Mouse (Mus musculus): ENCODE results near the gene Echs1. TPM values are rescaled to one million over a fixed set of nuclear protein-coding genes. Genes with fewer than 3 reads are reported as not detected.
"Not testable (repeated sequence)": the region's sequence is repeated elsewhere in the genome, so short reads cannot be mapped to it uniquely, and the experiment has no call there.

Gene Echs1
- 10 to 100 TPM; 73.3 to 94.2 (median 81.1) TPM for polyA plus RNA-seq (2017; shearing (Covaris generic))

- ATAC-seq: peak; percentile 99
Observed at GRCm38 (mm10) chr7:140116329-140117054, at the start of gene Echs1. Gene Echs1 (minus strand): TSS chr7:140116476.

GRCm38 (mm10) chr7:140164664-140165063, 48.4 kb upstream of the Echs1 start, which contains the start of gene Olfr522:
Gene Olfr522 (minus strand): TSS chr7:140164764.
- no peak for ATAC-seq

GRCm38 (mm10) chr7:140160363-140160762, 44.1 kb upstream of the Echs1 start:
- no peak for ATAC-seq

- ATAC-seq: no peak
Observed at GRCm38 (mm10) chr7:140154218-140154927, 38.1 kb upstream of the Echs1 start, which contains the start of gene Sprn. Gene Sprn (minus strand): TSS chr7:140154877.

- ATAC-seq: no peak
Observed at GRCm38 (mm10) chr7:140153829-140154217, 37.5 kb upstream of the Echs1 start.

- ATAC-seq: no peak
Observed at GRCm38 (mm10) chr7:140153383-140153782, 37.1 kb upstream of the Echs1 start.

GRCm38 (mm10) chr7:140144550-140144949, 28.3 kb upstream of the Echs1 start:
- ATAC-seq: no peak

- ATAC-seq: no peak
Observed at GRCm38 (mm10) chr7:140141350-140141749, 25.1 kb upstream of the Echs1 start.

GRCm38 (mm10) chr7:140138021-140138310, 21.7 kb upstream of the Echs1 start:
- ATAC-seq: no peak

- peak; percentile 90 for ATAC-seq
Observed at GRCm38 (mm10) chr7:140137135-140138020, 21.1 kb upstream of the Echs1 start, which contains the start of gene Mtg1. Gene Mtg1 (plus strand): TSS chr7:140137564.

GRCm38 (mm10) chr7:140135106-140135770, 19.0 kb upstream of the Echs1 start:
- no peak for ATAC-seq

- not testable (repeated sequence) for ATAC-seq
Observed at GRCm38 (mm10) chr7:140134033-140134432, 17.8 kb upstream of the Echs1 start.

- ATAC-seq: not testable (repeated sequence)
Observed at GRCm38 (mm10) chr7:140132184-140132583, 15.9 kb upstream of the Echs1 start.

GRCm38 (mm10) chr7:140127911-140128310, 11.6 kb upstream of the Echs1 start:
- ATAC-seq: no peak

- ATAC-seq: no peak
Observed at GRCm38 (mm10) chr7:140126934-140127333, 10.7 kb upstream of the Echs1 start.

GRCm38 (mm10) chr7:140126022-140126350, 9.7 kb upstream of the Echs1 start:
- ATAC-seq: peak; percentile 4

- peak; percentile 89 for ATAC-seq
Observed at GRCm38 (mm10) chr7:140125278-140126021, 9.2 kb upstream of the Echs1 start.

GRCm38 (mm10) chr7:140124382-140124781, 8.1 kb upstream of the Echs1 start:
- no peak for ATAC-seq

GRCm38 (mm10) chr7:140122765-140123164, 6.5 kb upstream of the Echs1 start:
- ATAC-seq: no peak

GRCm38 (mm10) chr7:140121338-140121910, 5.1 kb upstream of the Echs1 start:
- no peak for ATAC-seq

- ATAC-seq: no peak
Observed at GRCm38 (mm10) chr7:140120484-140120883, 4.2 kb upstream of the Echs1 start.

All from inflammation-experienced regulatory T-cells, adult 6 months (primary cell).